Mouse (Mus musculus) stomach, postnatal 0 days (tissue): ENCODE measurements around the gene Lor.

Experiments
- CTCF ChIP-seq: IDR thresholded peaks from 2 replicates; pipeline ENCODE4 v1.5.1; 2016; ENCODE audit warnings: antibody characterized with exemption, low read depth, mild to moderate bottlenecking, moderate library complexity
- EP300 ChIP-seq: optimal IDR thresholded peaks from 2 replicates; pipeline ENCODE3; 2016; ENCODE audit warnings: antibody characterized with exemption

DNA sequence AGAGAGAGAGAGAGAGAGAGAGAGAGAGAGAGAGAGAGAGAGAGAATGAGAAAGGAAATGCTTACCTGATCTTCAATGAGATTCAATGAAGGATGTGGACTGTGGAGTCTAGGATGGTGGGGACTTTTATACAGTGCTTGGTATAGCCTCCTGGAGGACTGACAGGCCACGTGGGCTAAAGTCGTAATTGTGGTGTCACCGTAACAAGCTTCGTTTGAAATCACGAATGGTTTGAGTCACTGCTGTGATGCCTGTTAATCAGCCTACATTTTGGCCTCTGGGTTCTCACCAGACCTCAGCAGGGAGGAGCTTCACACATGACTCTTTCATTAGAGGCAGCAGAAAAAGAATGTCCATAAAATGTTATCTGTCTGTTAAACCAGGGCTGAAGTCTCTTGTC lies 40.9 kb upstream of the Lor start, which contains the start of gene Prr9:
- TF ChIP-seq CTCF (no peak), EP300 (no peak)
